Mouse (Mus musculus): ENCODE measurements around the gene Sod3. TPM values are rescaled to one million over a fixed set of nuclear protein-coding genes. Genes with fewer than 3 reads are reported as not detected.

Gene Sod3
- polyA plus RNA-seq (2011; ENCODE audit: insufficient read length, low read depth, missing spikeins): 48.8 and 49.2 TPM in 2 replicates

- H3K27ac ChIP-seq (ENCODE audit: insufficient read depth, low read length): peak within 1 kb of the TSS; percentile 49
- TF ChIP-seq CTCF (IDR thresholded peaks at IDR 0.05; ENCODE audit: borderline replicate concordance, insufficient read depth, low read length) (no peak), POLR2A (IDR thresholded peaks at IDR 0.05; ENCODE audit: low read depth, low read length) (peak; percentile 67)
- H3K4me1 ChIP-seq (ENCODE audit: control insufficient read depth, insufficient read depth, low read length): no peaks in the 10 kb centered on the region
- no peak within 1 kb of the TSS for H3K4me3 ChIP-seq (ENCODE audit: insufficient read depth, low read length)
These were observed at the start of gene Sod3 for GRCm38 (mm10) chr5:52363468-52364150. Gene Sod3, plus strand, starts transcription at chr5:52363791.

- TF ChIP-seq CTCF (IDR thresholded peaks at IDR 0.05; ENCODE audit: borderline replicate concordance, insufficient read depth, low read length) (no peak), POLR2A (IDR thresholded peaks at IDR 0.05; ENCODE audit: low read depth, low read length) (no peak)
These were observed 46.7 kb upstream of the Sod3 start for GRCm38 (mm10) chr5:52316926-52317325.

GRCm38 (mm10) chr5:52319499-52319898 is 44.1 kb upstream of the Sod3 start:
- TF ChIP-seq POLR2A (IDR thresholded peaks at IDR 0.05; ENCODE audit: low read depth, low read length) (no peak), CTCF (IDR thresholded peaks at IDR 0.05; ENCODE audit: borderline replicate concordance, insufficient read depth, low read length) (no peak)
- no peak overlapping the region for H3K4me3 ChIP-seq (ENCODE audit: insufficient read depth, low read length)
- no peak overlapping the region for H3K27ac ChIP-seq (ENCODE audit: insufficient read depth, low read length)
- H3K4me1 ChIP-seq (ENCODE audit: control insufficient read depth, insufficient read depth, low read length): no peaks in the 10 kb centered on the region

More at GRCm38 (mm10) chr5:52316926-52317325, 46.7 kb upstream of the Sod3 start:
- Histone ChIP-seq H3K4me1 (ENCODE audit: control insufficient read depth, insufficient read depth, low read length) (no peaks in the 10 kb centered on the region), H3K4me3 (ENCODE audit: insufficient read depth, low read length) (no peak overlapping the region), H3K27ac (ENCODE audit: insufficient read depth, low read length) (no peak overlapping the region)

- Histone ChIP-seq H3K27ac (ENCODE audit: insufficient read depth, low read length) (no peak overlapping the region), H3K4me3 (ENCODE audit: insufficient read depth, low read length) (no peak overlapping the region), H3K4me1 (ENCODE audit: control insufficient read depth, insufficient read depth, low read length) (0 out of 2 replicates have a peak, but pooled peaks cover 3% of the 10 kb centered on the region)
- TF ChIP-seq POLR2A (IDR thresholded peaks at IDR 0.05; ENCODE audit: low read depth, low read length): no peak
- TF ChIP-seq CTCF (IDR thresholded peaks at IDR 0.05; ENCODE audit: borderline replicate concordance, insufficient read depth, low read length): no peak
These were observed 31.5 kb upstream of the Sod3 start for GRCm38 (mm10) chr5:52332120-52332519.

- TF ChIP-seq CTCF (IDR thresholded peaks at IDR 0.05; ENCODE audit: borderline replicate concordance, insufficient read depth, low read length) (no peak), POLR2A (IDR thresholded peaks at IDR 0.05; ENCODE audit: low read depth, low read length) (no peak)
- Histone ChIP-seq H3K4me3 (ENCODE audit: insufficient read depth, low read length) (no peak overlapping the region), H3K27ac (ENCODE audit: insufficient read depth, low read length) (no peak overlapping the region), H3K4me1 (ENCODE audit: control insufficient read depth, insufficient read depth, low read length) (peaks cover 3% of the 10 kb centered on the region; the same call in 1 of the 2 replicates)
These were observed 28.0 kb upstream of the Sod3 start for GRCm38 (mm10) chr5:52335590-52335989.

GRCm38 (mm10) chr5:52339134-52339533 is 24.5 kb upstream of the Sod3 start:
- H3K27ac ChIP-seq (ENCODE audit: insufficient read depth, low read length): no peak overlapping the region
- TF ChIP-seq POLR2A (IDR thresholded peaks at IDR 0.05; ENCODE audit: low read depth, low read length): no peak
- no peak for TF ChIP-seq CTCF (IDR thresholded peaks at IDR 0.05; ENCODE audit: borderline replicate concordance, insufficient read depth, low read length)
- no peak overlapping the region for H3K4me3 ChIP-seq (ENCODE audit: insufficient read depth, low read length)
- H3K4me1 ChIP-seq (ENCODE audit: control insufficient read depth, insufficient read depth, low read length): peaks cover 3% of the 10 kb centered on the region; the same call in 1 of the 2 replicates

- H3K27ac ChIP-seq (ENCODE audit: insufficient read depth, low read length): peak overlapping the region; percentile 77
- H3K4me3 ChIP-seq (ENCODE audit: insufficient read depth, low read length): no peak overlapping the region
- TF ChIP-seq POLR2A (IDR thresholded peaks at IDR 0.05; ENCODE audit: low read depth, low read length) (no peak), CTCF (IDR thresholded peaks at IDR 0.05; ENCODE audit: borderline replicate concordance, insufficient read depth, low read length) (no peak)
- peaks cover 20% of the 10 kb centered on the region for H3K4me1 ChIP-seq (ENCODE audit: control insufficient read depth, insufficient read depth, low read length)
These were observed 16.7 kb upstream of the Sod3 start for GRCm38 (mm10) chr5:52346890-52347289.

- H3K4me3 ChIP-seq (ENCODE audit: insufficient read depth, low read length): no peak overlapping the region
- H3K27ac ChIP-seq (ENCODE audit: insufficient read depth, low read length): peak overlapping the region; percentile 96
- no peak for TF ChIP-seq CTCF (IDR thresholded peaks at IDR 0.05; ENCODE audit: borderline replicate concordance, insufficient read depth, low read length)
- no peak for TF ChIP-seq POLR2A (IDR thresholded peaks at IDR 0.05; ENCODE audit: low read depth, low read length)
- peaks cover 24% of the 10 kb centered on the region for H3K4me1 ChIP-seq (ENCODE audit: control insufficient read depth, insufficient read depth, low read length)
These were observed 13.1 kb upstream of the Sod3 start for GRCm38 (mm10) chr5:52350451-52350850.

- no peak for TF ChIP-seq POLR2A (IDR thresholded peaks at IDR 0.05; ENCODE audit: low read depth, low read length)
- TF ChIP-seq CTCF (IDR thresholded peaks at IDR 0.05; ENCODE audit: borderline replicate concordance, insufficient read depth, low read length): no peak
- H3K4me3 ChIP-seq (ENCODE audit: insufficient read depth, low read length): no peak overlapping the region
- H3K27ac ChIP-seq (ENCODE audit: insufficient read depth, low read length): peak overlapping the region; percentile 88; the same call in 1 of the 2 replicates
- peaks cover 27% of the 10 kb centered on the region for H3K4me1 ChIP-seq (ENCODE audit: control insufficient read depth, insufficient read depth, low read length)
These were observed 12.0 kb upstream of the Sod3 start for GRCm38 (mm10) chr5:52351561-52351960.

GRCm38 (mm10) chr5:52352730-52353129 is 10.9 kb upstream of the Sod3 start:
- Histone ChIP-seq H3K4me3 (ENCODE audit: insufficient read depth, low read length) (no peak overlapping the region), H3K4me1 (ENCODE audit: control insufficient read depth, insufficient read depth, low read length) (peaks cover 22% of the 10 kb centered on the region), H3K27ac (ENCODE audit: insufficient read depth, low read length) (peak overlapping the region; percentile 88; the same call in 1 of the 2 replicates)
- TF ChIP-seq POLR2A (IDR thresholded peaks at IDR 0.05; ENCODE audit: low read depth, low read length) (no peak), CTCF (IDR thresholded peaks at IDR 0.05; ENCODE audit: borderline replicate concordance, insufficient read depth, low read length) (no peak)

Measured in embryonic fibroblast, embryonic 13.5 days (primary cell).